Comparison of ENCODE assay signal across 26 mouse cellular contexts in genomic region chr4:10703212-10703611, GRCm38 (mm10).
DNase-seq lines count a peak whose midpoint lies in the region; ATAC-seq and TF ChIP-seq lines count a peak whose summit lies in the region.
"Had no signal": no experiment of that assay in that cellular context is flagged by ENCODE, and none has a peak within 500 bp of the region (broad histone marks: within the 10 kb centered on the region; RNA-seq: fewer than 3 reads in every experiment).

No protein-coding gene starts in this region.

- WGBS in heart, embryonic 13.5 days: 10% methylated on average over 2 of the region's 2 CpGs
- WGBS in lung, embryonic 14.5 days: 41% methylated on average over 2 of the region's 2 CpGs
- WGBS in lung, adult 2 months: 43% methylated on average over 2 of the region's 2 CpGs

- no peaks in the 10 kb centered on the region for H3K36me3 ChIP-seq in heart, embryonic 13.5 days
- no peaks in the 10 kb centered on the region for H3K36me3 ChIP-seq in lung, embryonic 14.5 days (ENCODE audit: insufficient read depth)
- H3K36me3 ChIP-seq: hindbrain, embryonic 13.5 days; liver, embryonic 12.5 days had no signal

- intact Hi-C loops in heart, postnatal 36 days (cut with DNase I): no loop called here

- no peak for TF ChIP-seq POLR2A in lung, adult 2 months (IDR thresholded peaks at IDR 0.05; ENCODE audit: borderline replicate concordance, extremely low read depth, low read depth, low read length)

- no peak for DNase-seq in heart, postnatal 36 days
- DNase-seq in lung, embryonic 14.5 days: peak; percentile 21
- no peak for DNase-seq in lung, adult 2 months
- DNase-seq in adrenal gland, postnatal 10 days: no peak
- no peak for DNase-seq in frontal cortex, postnatal 10 days (ENCODE audit: low spot score in 2 of 2)
- DNase-seq: adrenal gland, postnatal 36 days; B cell, adult 2 months; cerebellum, adult 18-20 months; cerebellum, postnatal 10 days; gastrocnemius, postnatal 25 days; heart, adult 18-20 months; kidney, adult 8-10 months; kidney, postnatal 10 days; layer of hippocampus, postnatal 36 days; left cerebral cortex, postnatal 4 days; liver, postnatal 0 days; lung, postnatal 10 days; midbrain, embryonic 14.5 days; thymus, postnatal 4 days had no signal

- H3K4me2 ChIP-seq in heart, embryonic 13.5 days: peak overlapping the region; percentile 1; the same call in 1 of the 2 replicates
- H3K4me2 ChIP-seq in lung, embryonic 14.5 days: no peak overlapping the region
- H3K4me2 ChIP-seq: hindbrain, embryonic 13.5 days; liver, embryonic 12.5 days had no signal

- H3K4me3 ChIP-seq in heart, embryonic 13.5 days: no peak overlapping the region
- no peak overlapping the region for H3K4me3 ChIP-seq in lung, embryonic 14.5 days (ENCODE audit: low read depth, low read length)
- H3K4me3 ChIP-seq in lung, adult 2 months (replicated peaks; ENCODE audit: extremely low read depth, low read depth, low read length): no peak overlapping the region
- H3K4me3 ChIP-seq: erythroblast, embryonic 14.5 days; hindbrain, embryonic 13.5 days; liver, embryonic 12.5 days had no signal

- peaks cover 42% of the 10 kb centered on the region for H3K4me1 ChIP-seq in heart, embryonic 13.5 days
- no peaks in the 10 kb centered on the region for H3K4me1 ChIP-seq in lung, embryonic 14.5 days (ENCODE audit: insufficient read depth)
- H3K4me1 ChIP-seq in lung, adult 2 months (ENCODE audit: control insufficient read depth, insufficient read depth, low read length): no peaks in the 10 kb centered on the region
- H3K4me1 ChIP-seq: hindbrain, embryonic 13.5 days; liver, embryonic 12.5 days had no signal

- H3K9me3 ChIP-seq in heart, embryonic 13.5 days: no peaks in the 10 kb centered on the region
- H3K9me3 ChIP-seq in lung, embryonic 14.5 days (ENCODE audit: low read depth, low read length): no peaks in the 10 kb centered on the region
- H3K9me3 ChIP-seq: hindbrain, embryonic 13.5 days; liver, embryonic 12.5 days had no signal

- no peak overlapping the region for H3K9ac ChIP-seq in heart, embryonic 13.5 days
- no peak overlapping the region for H3K9ac ChIP-seq in lung, embryonic 14.5 days
- H3K9ac ChIP-seq: hindbrain, embryonic 13.5 days; liver, embryonic 12.5 days; liver, postnatal 0 days had no signal

- peak overlapping the region; percentile 40 for H3K27ac ChIP-seq in heart, embryonic 13.5 days (replicated peaks)
- no peak overlapping the region for H3K27ac ChIP-seq in lung, embryonic 14.5 days (ENCODE audit: low read depth)
- H3K27ac ChIP-seq: hindbrain, embryonic 13.5 days; liver, embryonic 12.5 days; macrophage had no signal

- no peak for TF ChIP-seq CTCF in lung, embryonic 14.5 days (IDR thresholded peaks at IDR 0.05; ENCODE audit: low read depth)
- TF ChIP-seq CTCF in lung, adult 2 months (IDR thresholded peaks at IDR 0.05; ENCODE audit: insufficient read depth, low read length): no peak

- no peak; the same call in 1 of the 2 replicates for ATAC-seq in heart, embryonic 13.5 days (ENCODE audit: extremely low read depth, insufficient number of reproducible peaks, low FRiP score, low TSS enrichment)
- no peak for ATAC-seq in lung, embryonic 14.5 days (ENCODE audit: insufficient read depth)
- peak; percentile 65 for ATAC-seq in common myeloid progenitor, adult 5-6 weeks (replicated peaks; ENCODE audit: low read depth, poor library complexity, severe bottlenecking)
- ATAC-seq: intestine, embryonic 16.5 days; liver, embryonic 12.5 days; liver, postnatal 0 days had no signal

- no peaks in the 10 kb centered on the region for H3K27me3 ChIP-seq in heart, embryonic 13.5 days (replicated peaks)
- no peaks in the 10 kb centered on the region for H3K27me3 ChIP-seq in lung, embryonic 14.5 days (ENCODE audit: insufficient read depth, low read length)
- H3K27me3 ChIP-seq: hindbrain, embryonic 13.5 days; liver, embryonic 12.5 days had no signal
